Mouse (Mus musculus) right cerebral cortex, postnatal 36 days (tissue): Measurements from ENCODE around the gene Hist1h3f.
A peak's percentile ranks its signal among the peaks of the same experiment; 100 is the strongest.
"Not testable (repeated sequence)": the region's sequence is repeated elsewhere in the genome, so short reads cannot be mapped to it uniquely, and the experiment has no call there.

ENCODE experiments used
- DNase-seq, 2 experiments: peaks; one replicate each; pipeline ENCODE4 v3.0.0; 2022; ENCODE audit warnings: low spot score in 2 of 2, mixed read lengths in 1 of 2

Gene Hist1h3f

GRCm38 (mm10) chr13:23537006-23537710 lies 6.7 kb upstream of the Hist1h3f start:
- DNase-seq: no peak

- DNase-seq: no peak
Observed at GRCm38 (mm10) chr13:23538249-23538648, 5.6 kb upstream of the Hist1h3f start.

- not testable (repeated sequence) for DNase-seq
Observed at GRCm38 (mm10) chr13:23539821-23540220, 4.0 kb upstream of the Hist1h3f start.

GRCm38 (mm10) chr13:23541497-23541896 lies 2.4 kb upstream of the Hist1h3f start:
- no peak for DNase-seq

- not testable (repeated sequence) for DNase-seq
Observed at GRCm38 (mm10) chr13:23542225-23542980, 1.4 kb upstream of the Hist1h3f start.

- DNase-seq: peak; percentile 67 to 90
Observed at GRCm38 (mm10) chr13:23542999-23543607, 749 bp upstream of the Hist1h3f start, which contains the start of gene Hist1h2bh. Gene Hist1h2bh (minus strand): TSS chr13:23543392.

DNA sequence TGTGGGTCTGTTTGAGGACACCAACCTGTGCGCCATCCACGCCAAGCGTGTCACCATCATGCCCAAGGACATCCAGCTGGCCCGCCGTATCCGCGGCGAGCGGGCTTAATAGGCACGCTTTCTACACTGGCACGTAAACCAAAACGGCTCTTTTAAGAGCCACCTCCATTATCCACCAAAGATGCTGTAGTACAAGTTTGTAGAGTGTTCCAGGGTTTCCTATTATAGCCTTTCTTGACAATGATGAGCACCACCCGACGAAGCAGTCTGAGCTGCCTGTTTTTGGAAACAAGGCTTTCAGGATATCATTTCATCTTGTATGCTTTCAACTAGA lies 902 bp downstream of the Hist1h3f start:
- not testable (repeated sequence) for DNase-seq

DNA sequence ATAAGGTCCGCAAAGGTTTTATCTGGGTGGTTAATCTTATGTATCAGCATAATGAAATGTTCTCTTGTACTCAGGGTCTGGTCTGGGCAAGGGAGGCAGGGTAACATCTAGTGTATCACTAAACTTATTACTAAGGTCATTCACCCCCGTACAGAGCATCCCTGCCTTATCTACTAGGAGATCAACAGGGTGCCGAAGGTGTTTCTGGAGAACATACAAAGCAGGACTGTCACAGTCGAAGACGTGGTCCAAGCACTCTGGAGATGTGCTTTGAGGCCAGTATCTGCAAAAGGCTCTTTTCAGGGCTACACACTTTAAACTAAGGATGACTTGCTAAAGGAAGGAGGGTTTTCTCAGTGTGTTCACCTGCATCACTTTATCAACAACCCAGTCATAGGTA lies 2.8 kb downstream of the Hist1h3f start:
- no peak for DNase-seq

- no peak for DNase-seq
Observed at GRCm38 (mm10) chr13:23550761-23551145, 6.9 kb downstream of the Hist1h3f start.

- DNase-seq: peak; percentile 91
Observed at GRCm38 (mm10) chr13:23551146-23551834, 7.4 kb downstream of the Hist1h3f start, which contains the start of gene Hist1h4f. Gene Hist1h4f (minus strand): TSS chr13:23551648.

GRCm38 (mm10) chr13:23551931-23552914 lies 8.4 kb downstream of the Hist1h3f start:
- DNase-seq: no peak

- no peak for DNase-seq
Observed at GRCm38 (mm10) chr13:23552962-23553361, 9.1 kb downstream of the Hist1h3f start, which contains the start of gene Hist1h1d. Gene Hist1h1d (plus strand): TSS chr13:23553262.

DNA sequence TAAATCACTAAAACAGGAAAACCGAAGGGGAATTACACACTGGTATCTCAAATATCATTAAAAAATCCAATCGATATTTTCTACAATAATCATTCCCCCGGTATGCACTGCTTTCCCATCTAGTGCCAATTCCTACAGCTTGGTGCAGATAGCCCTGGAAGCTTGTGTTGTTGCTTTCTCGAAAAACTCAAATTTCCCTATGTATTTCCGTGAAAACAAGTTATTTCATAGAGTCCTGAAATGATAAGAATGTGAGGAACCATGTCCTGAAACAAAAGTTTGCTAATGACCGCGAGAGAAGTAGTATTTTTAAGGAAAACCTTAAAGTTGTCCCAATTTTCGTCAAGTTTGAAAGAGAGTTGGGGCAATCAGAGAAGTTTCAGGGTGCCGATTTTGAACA lies 10.5 kb downstream of the Hist1h3f start:
- DNase-seq: no peak

GRCm38 (mm10) chr13:23554925-23555838 lies 11.3 kb downstream of the Hist1h3f start:
- peak; percentile 76 to 79 for DNase-seq

DNA sequence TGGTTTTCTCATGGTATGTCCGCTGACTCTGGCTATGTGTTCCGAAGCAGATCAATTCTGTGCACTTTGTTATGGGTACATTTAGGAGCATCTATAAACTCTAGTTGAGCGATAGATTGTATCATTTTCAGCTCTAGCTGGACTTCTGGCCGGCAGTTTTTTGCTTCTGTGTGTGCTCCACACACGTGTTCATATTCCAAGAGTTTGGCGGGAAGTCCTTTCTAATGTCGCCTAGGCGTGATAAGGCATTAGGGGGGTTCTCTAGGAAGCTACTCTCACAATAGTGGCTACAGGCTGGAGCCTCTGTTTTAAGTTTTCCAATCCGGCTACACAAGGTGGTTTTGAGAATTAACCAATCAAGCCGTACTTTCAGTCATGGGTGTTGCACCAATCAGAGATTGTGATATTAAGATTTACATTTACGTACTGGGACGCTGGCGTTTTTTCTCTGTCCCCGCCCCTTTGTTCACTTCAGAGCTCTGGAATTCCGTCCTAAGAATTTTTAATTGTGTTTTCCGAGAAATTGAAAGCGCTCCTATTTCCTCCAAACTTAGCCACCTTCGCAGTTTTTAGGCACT lies 12.1 kb downstream of the Hist1h3f start:
- peak in 1 of 2 experiments; percentile 79 for DNase-seq

DNA sequence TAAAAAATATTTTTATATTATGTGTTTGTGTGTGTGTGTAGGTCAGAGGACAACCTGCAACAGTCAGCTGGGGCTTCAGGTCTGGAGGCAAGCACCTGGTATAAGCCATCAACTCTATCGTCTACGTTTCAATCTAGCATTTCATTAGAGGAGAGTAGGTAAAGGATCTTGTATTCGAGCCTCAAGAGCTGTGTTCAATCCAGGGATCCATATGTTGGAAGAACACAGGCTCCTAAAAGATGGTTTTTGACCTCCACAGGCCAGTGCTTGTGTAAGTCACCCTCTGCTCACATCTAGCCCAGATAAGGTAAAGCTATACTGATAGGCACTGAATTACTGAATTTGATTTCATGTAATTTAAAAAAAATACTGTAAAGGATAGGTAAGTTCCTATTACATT lies 13.1 kb downstream of the Hist1h3f start:
- DNase-seq: no peak

DNA sequence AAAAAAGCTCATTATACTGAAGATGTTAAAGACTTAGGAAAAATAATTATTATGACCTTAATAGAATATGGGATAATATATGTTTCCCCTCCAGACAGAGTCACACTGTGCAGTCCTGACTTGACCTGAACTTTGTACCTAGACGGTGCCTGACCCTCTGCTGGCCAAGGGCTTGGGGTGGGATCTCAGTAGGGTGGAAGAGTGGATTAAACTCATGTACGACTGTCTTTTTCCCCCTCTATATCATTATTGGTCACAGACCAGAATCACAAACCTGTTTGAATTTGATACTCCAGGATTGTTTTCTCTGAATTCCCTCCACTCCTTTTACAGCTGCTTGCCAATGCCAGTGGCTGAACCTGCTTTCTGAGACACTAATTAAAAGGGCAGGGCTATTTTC lies 16.8 kb downstream of the Hist1h3f start:
- not testable (repeated sequence) for DNase-seq

DNA sequence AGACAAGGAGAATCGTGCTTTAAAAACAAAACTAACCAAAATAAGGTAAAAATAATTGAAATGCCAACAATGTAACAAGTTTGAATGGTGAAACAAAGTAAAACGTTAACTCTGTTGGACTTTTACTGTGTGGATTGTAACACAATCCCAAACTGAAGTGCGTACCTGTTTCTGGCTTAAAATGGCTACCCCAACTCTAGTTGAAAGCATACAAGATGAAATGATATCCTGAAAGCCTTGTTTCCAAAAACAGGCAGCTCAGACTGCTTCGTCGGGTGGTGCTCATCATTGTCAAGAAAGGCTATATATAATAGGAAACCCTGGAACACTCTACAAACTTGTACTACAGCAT lies 17.7 kb downstream of the Hist1h3f start:
- not testable (repeated sequence) for DNase-seq
